Mouse (Mus musculus) midbrain, embryonic 12.5 days (tissue): Measurements from ENCODE around the gene Agtpbp1. TPM values are rescaled to one million over a fixed set of nuclear protein-coding genes. Genes with fewer than 3 reads are reported as not detected.
A peak's percentile ranks its signal among the peaks of the same experiment; 100 is the strongest.

ENCODE experiments used
- ATAC-seq: fragments of 200-750 bp; cut with Nextera tagmentation; 2 replicates; pipeline ENCODE4 v1.8.0; 2017; ENCODE audit warnings: low read depth, moderate TSS enrichment, moderate library complexity; ENCODE audit not compliant: low FRiP score
- H3K27ac ChIP-seq: fragments of 300-500 bp; sonication (generic); replicated peaks from 2 replicates; pipeline ENCODE4 v1.5.1; 2016; ENCODE audit warnings: mild to moderate bottlenecking
- H3K27me3 ChIP-seq: fragments of 300-500 bp; sonication (generic); 2 replicates; pipeline ENCODE4 v1.6.1; 2016; ENCODE audit warnings: mild to moderate bottlenecking
- H3K36me3 ChIP-seq: fragments of 300-500 bp; sonication (generic); 2 replicates; pipeline ENCODE4 v1.6.1; 2016
- H3K4me1 ChIP-seq: fragments of 300-500 bp; sonication (generic); 2 replicates; pipeline ENCODE4 v1.6.1; 2016
- H3K4me2 ChIP-seq: fragments of 300-500 bp; sonication (generic); replicated peaks from 2 replicates; pipeline ENCODE4 v1.6.1; 2016; ENCODE audit warnings: mild to moderate bottlenecking, moderate library complexity
- H3K4me3 ChIP-seq: fragments of 300-500 bp; sonication (generic); 2 replicates; pipeline ENCODE4 v1.5.1; 2016; ENCODE audit warnings: mild to moderate bottlenecking
- H3K9ac ChIP-seq: fragments of 300-500 bp; sonication (generic); replicated peaks from 2 replicates; pipeline ENCODE4 v1.6.1; 2016; ENCODE audit warnings: mild to moderate bottlenecking, moderate library complexity
- H3K9me3 ChIP-seq: fragments of 300-500 bp; sonication (generic); 2 replicates; pipeline ENCODE4 v1.6.1; 2016; ENCODE audit warnings: mild to moderate bottlenecking
- WGBS: fragments of 180-500 bp; shearing (Covaris S2); methylation state at CpG from one replicate; pipeline ENCODE4 v1.1.7; 2016; 5-methylcytosine and 5-hydroxymethylcytosine counted together
- polyA plus RNA-seq: library from polyadenylated mRNA; unstranded; fragments of >200 nt; fragmentation: Nextera tagmentation; extraction: Ambion mirVana; gene quantifications from 2 replicates; pipeline ENCODE4 v1.2.1, GENCODE M21; 2016

Gene Agtpbp1
- polyA plus RNA-seq, result 29.5 and 30.4 TPM in 2 replicates

DNA sequence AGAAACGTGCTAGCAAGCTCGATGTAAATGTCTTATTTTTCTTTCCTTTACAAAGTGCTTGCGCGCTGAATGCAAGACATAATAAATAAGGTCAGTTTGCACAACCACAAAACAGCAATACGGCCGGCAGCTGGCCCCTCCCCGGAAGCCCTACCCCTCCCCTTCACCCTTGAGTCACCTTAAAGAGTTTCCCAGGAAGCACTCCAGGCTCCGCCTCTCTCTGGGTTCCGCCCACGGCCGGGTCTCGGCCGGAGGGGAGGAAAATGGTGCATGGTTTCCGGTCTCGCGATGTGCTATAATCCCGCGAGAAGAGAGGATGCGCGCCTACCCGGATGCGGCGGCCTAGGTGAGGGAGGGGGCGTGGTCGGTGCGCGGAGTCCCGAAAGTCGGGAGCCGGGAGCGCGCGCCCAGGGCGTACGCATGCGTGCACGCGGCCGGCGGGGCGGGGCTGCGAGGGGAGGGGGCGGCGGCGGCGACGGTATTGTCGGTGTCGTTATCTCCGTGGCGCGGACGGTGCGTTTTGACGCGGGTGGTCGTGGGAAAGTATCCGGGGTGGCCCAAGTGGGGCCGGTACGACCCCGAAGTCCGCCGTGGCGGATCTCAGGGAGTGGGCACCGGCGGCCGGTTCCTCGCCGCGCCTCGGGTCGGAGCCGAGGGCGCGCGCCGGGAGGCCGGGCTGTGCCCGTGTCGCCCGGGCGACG lies at the start of gene Agtpbp1, which contains the start of gene Naa35:
Agtpbp1 (minus strand) TSS at position 281 of the 701 bp plus-strand sequence.
Naa35 (plus strand) TSS at position 313 of the 701 bp plus-strand sequence.
- under 1% methylated on average over 81 of the region's 83 CpGs for WGBS
- H3K4me2 ChIP-seq, result peak within 1 kb of the TSS; percentile 80
- H3K27me3 ChIP-seq, result no peaks in the 10 kb centered on the region
- H3K4me3 ChIP-seq, result peak within 1 kb of the TSS; percentile 85
- peak; percentile 98 for ATAC-seq
- H3K36me3 ChIP-seq, result peaks cover 26% of the 10 kb centered on the region
- peaks cover 28% of the 10 kb centered on the region for H3K4me1 ChIP-seq
- H3K9ac ChIP-seq, result peak within 1 kb of the TSS; percentile 88
- H3K9me3 ChIP-seq, result no peaks in the 10 kb centered on the region
- peak within 1 kb of the TSS; percentile 74 for H3K27ac ChIP-seq

GRCm38 (mm10) chr13:59634637-59635036 lies 49.6 kb upstream of the Agtpbp1 start:
- no peak overlapping the region for H3K9ac ChIP-seq
- H3K9me3 ChIP-seq, result no peaks in the 10 kb centered on the region
- no peak for ATAC-seq
- H3K4me1 ChIP-seq, result no peaks in the 10 kb centered on the region
- no peak overlapping the region for H3K4me3 ChIP-seq
- H3K27me3 ChIP-seq, result no peaks in the 10 kb centered on the region
- peaks cover 98% of the 10 kb centered on the region for H3K36me3 ChIP-seq
- no peak overlapping the region for H3K27ac ChIP-seq
- 79% methylated on average over 5 of the region's 5 CpGs for WGBS
- no peak overlapping the region for H3K4me2 ChIP-seq

- Histone ChIP-seq H3K4me3 (no peak overlapping the region), H3K9ac (no peak overlapping the region), H3K27ac (no peak overlapping the region), H3K4me1 (no peaks in the 10 kb centered on the region), H3K36me3 (peaks cover 85% of the 10 kb centered on the region), H3K27me3 (no peaks in the 10 kb centered on the region), H3K9me3 (no peaks in the 10 kb centered on the region), H3K4me2 (no peak overlapping the region)
- no peak for ATAC-seq
- 90% methylated on average over 7 of the region's 7 CpGs for WGBS
These were observed 41.7 kb upstream of the Agtpbp1 start for GRCm38 (mm10) chr13:59626739-59627138.

DNA sequence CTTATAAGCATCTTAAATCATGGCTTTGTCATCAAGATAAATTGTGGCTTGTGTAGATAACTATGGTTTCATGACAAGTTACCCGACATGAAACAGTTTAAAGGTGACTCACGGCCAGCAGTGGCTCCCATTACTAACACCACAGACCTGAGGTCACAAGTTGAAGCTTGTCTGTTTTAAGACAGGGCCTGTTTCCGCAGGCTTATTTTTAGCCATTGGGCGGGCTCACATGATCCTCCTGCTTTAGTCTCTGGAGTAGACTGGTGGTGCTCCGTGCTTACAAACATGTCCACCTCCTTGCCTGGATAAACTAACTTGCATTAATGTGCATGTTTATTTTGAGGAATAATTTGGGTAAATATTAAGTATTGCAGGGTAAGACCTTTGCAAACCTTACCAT lies 39.9 kb upstream of the Agtpbp1 start:
- 95% methylated on average over 5 of the region's 5 CpGs for WGBS
- Histone ChIP-seq H3K4me1 (no peaks in the 10 kb centered on the region), H3K4me3 (no peak overlapping the region), H3K9me3 (no peaks in the 10 kb centered on the region), H3K27ac (no peak overlapping the region), H3K36me3 (peaks cover 85% of the 10 kb centered on the region), H3K27me3 (no peaks in the 10 kb centered on the region), H3K9ac (no peak overlapping the region), H3K4me2 (no peak overlapping the region)
- ATAC-seq, result no peak

DNA sequence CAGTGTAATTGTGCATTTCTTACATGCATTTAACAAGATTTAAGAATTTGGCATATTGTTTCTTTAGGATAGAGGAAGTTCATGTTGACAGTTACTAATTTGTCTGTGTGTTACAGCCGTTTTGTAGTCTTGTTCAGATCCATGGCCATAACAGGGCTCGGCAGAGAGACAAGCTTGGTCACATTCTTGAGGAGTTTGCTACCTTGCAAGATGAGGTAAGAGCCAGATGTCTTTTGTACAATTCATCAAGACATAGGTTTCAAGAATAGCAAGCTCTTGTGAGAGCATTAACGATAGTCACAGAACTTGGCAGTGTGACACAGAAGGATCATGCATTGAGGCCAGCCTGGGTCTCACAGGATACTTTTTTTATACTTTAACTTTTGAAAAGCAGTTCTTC lies 39.4 kb upstream of the Agtpbp1 start:
- Histone ChIP-seq H3K4me2 (no peak overlapping the region), H3K9ac (no peak overlapping the region), H3K9me3 (no peaks in the 10 kb centered on the region), H3K27ac (no peak overlapping the region), H3K36me3 (peaks cover 82% of the 10 kb centered on the region), H3K4me3 (no peak overlapping the region), H3K27me3 (no peaks in the 10 kb centered on the region), H3K4me1 (no peaks in the 10 kb centered on the region)
- ATAC-seq, result no peak
- WGBS, result 91% methylated on average over 3 of the region's 3 CpGs

- 90% methylated on average over 7 of the region's 7 CpGs for WGBS
- H3K36me3 ChIP-seq, result peaks cover 83% of the 10 kb centered on the region
These were observed 36.8 kb upstream of the Agtpbp1 start for GRCm38 (mm10) chr13:59621643-59622489.

DNA sequence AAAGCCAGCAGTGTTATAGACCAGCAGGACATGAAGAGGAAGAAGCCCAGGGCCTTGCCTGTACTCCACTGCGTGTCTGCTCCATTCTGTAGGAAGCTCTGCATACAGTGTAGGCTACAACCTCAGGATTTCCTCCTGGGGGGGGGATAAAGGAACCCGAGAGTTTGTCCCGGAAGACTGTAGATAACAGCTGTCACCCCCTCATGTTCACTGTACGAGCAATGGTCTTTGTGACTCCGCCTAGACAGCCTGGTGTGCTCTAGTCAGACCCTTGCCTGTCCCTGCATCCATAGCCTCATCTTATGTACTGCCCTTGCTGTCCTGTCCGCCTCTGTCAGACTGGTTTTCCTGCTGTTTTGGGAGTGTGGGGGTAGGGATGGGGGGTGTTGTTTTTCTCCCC lies 33.4 kb upstream of the Agtpbp1 start:
- no peaks in the 10 kb centered on the region for H3K27me3 ChIP-seq
- H3K9me3 ChIP-seq, result no peaks in the 10 kb centered on the region
- H3K4me2 ChIP-seq, result no peak overlapping the region
- H3K9ac ChIP-seq, result no peak overlapping the region
- no peak overlapping the region for H3K4me3 ChIP-seq
- H3K36me3 ChIP-seq, result peaks cover 75% of the 10 kb centered on the region
- WGBS, result 95% methylated on average over 6 of the region's 6 CpGs
- H3K27ac ChIP-seq, result no peak overlapping the region
- no peak for ATAC-seq
- H3K4me1 ChIP-seq, result no peaks in the 10 kb centered on the region

More at GRCm38 (mm10) chr13:59621643-59622489, 36.8 kb upstream of the Agtpbp1 start:
- H3K9ac ChIP-seq, result no peak overlapping the region
- no peak overlapping the region for H3K4me3 ChIP-seq
- no peak overlapping the region for H3K4me2 ChIP-seq
- no peak for ATAC-seq
- H3K9me3 ChIP-seq, result no peaks in the 10 kb centered on the region
- no peaks in the 10 kb centered on the region for H3K27me3 ChIP-seq
- no peaks in the 10 kb centered on the region for H3K4me1 ChIP-seq
- no peak overlapping the region for H3K27ac ChIP-seq

- Histone ChIP-seq H3K4me3 (no peak overlapping the region), H3K4me2 (no peak overlapping the region), H3K36me3 (peaks cover 77% of the 10 kb centered on the region), H3K27me3 (no peaks in the 10 kb centered on the region), H3K4me1 (no peaks in the 10 kb centered on the region), H3K27ac (no peak overlapping the region), H3K9ac (no peak overlapping the region), H3K9me3 (no peaks in the 10 kb centered on the region)
- no peak for ATAC-seq
- WGBS, result 86% methylated on average over 4 of the region's 4 CpGs
These were observed 30.5 kb upstream of the Agtpbp1 start for GRCm38 (mm10) chr13:59615554-59615953.

GRCm38 (mm10) chr13:59615152-59615551 lies 30.1 kb upstream of the Agtpbp1 start:
- Histone ChIP-seq H3K9me3 (no peaks in the 10 kb centered on the region), H3K4me3 (no peak overlapping the region), H3K4me2 (no peak overlapping the region), H3K27ac (no peak overlapping the region), H3K27me3 (no peaks in the 10 kb centered on the region), H3K4me1 (no peaks in the 10 kb centered on the region), H3K36me3 (peaks cover 77% of the 10 kb centered on the region), H3K9ac (no peak overlapping the region)
- no peak for ATAC-seq
- 95% methylated on average over 4 of the region's 4 CpGs for WGBS

GRCm38 (mm10) chr13:59613868-59614267 lies 28.8 kb upstream of the Agtpbp1 start:
- peaks cover 80% of the 10 kb centered on the region for H3K36me3 ChIP-seq
- no peak overlapping the region for H3K4me2 ChIP-seq
- no peak overlapping the region for H3K4me3 ChIP-seq
- no peaks in the 10 kb centered on the region for H3K4me1 ChIP-seq
- ATAC-seq, result no peak
- no peaks in the 10 kb centered on the region for H3K27me3 ChIP-seq
- 88% methylated on average over 4 of the region's 4 CpGs for WGBS
- H3K9ac ChIP-seq, result no peak overlapping the region
- no peak overlapping the region for H3K27ac ChIP-seq
- H3K9me3 ChIP-seq, result no peaks in the 10 kb centered on the region

DNA sequence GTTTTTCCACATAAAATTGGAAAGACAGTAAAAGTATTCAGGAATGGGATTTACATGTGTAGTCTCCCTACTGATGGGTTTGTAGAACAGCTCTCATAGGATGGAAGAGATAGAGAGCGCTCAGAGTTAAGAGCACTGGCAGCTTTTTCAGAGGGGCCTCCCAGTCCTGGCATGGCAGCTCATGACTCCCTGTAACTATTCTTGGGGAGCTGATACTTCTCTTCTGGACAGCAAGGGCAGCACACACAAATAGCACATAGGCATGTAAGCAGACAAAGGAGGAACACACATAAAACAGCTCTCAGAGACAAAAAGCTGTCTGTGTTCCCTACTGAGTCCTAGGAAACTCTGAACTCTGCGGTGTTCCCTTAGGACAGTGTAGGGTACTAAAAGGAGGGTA lies 25.4 kb upstream of the Agtpbp1 start:
- no peak overlapping the region for H3K27ac ChIP-seq
- H3K4me2 ChIP-seq, result no peak overlapping the region
- WGBS, result 95% methylated on average over 2 of the region's 2 CpGs
- H3K4me3 ChIP-seq, result no peak overlapping the region
- H3K36me3 ChIP-seq, result peaks cover 92% of the 10 kb centered on the region
- no peaks in the 10 kb centered on the region for H3K27me3 ChIP-seq
- no peaks in the 10 kb centered on the region for H3K9me3 ChIP-seq
- H3K9ac ChIP-seq, result no peak overlapping the region
- no peaks in the 10 kb centered on the region for H3K4me1 ChIP-seq
- ATAC-seq, result no peak

DNA sequence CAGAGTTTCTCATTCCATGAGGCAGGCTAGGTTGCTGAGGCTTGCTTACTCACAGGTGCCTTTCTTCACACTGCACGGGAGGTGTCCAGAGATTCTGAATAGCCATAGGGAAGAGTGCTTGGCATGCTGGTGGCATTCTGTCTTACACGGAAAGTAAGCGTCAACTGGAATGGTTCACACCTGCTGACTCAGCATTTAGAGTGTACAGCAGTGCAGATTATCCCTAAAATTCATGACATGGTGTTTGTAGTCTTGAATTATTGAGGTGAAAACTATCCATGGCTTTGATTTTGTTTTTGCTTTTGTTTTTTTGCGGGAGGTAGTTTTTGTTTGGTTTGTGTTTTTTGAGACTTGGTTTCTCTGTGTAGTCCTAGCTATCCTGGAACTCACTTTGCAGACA lies 24.9 kb upstream of the Agtpbp1 start:
- no peak overlapping the region for H3K4me3 ChIP-seq
- peaks cover 92% of the 10 kb centered on the region for H3K36me3 ChIP-seq
- no peak for ATAC-seq
- no peaks in the 10 kb centered on the region for H3K4me1 ChIP-seq
- no peak overlapping the region for H3K27ac ChIP-seq
- H3K4me2 ChIP-seq, result no peak overlapping the region
- H3K27me3 ChIP-seq, result no peaks in the 10 kb centered on the region
- no peak overlapping the region for H3K9ac ChIP-seq
- H3K9me3 ChIP-seq, result no peaks in the 10 kb centered on the region
- 96% methylated on average over 4 of the region's 4 CpGs for WGBS
